Mouse (Mus musculus) Muller cell, postnatal 12 days (primary cell): ENCODE results near the gene Mrps12.
A peak's percentile ranks its signal among the peaks of the same experiment; 100 is the strongest.

Experiments used
- DNase-seq: peaks from one replicate; pipeline ENCODE4 v3.0.0-alpha.2; 2015; ENCODE audit errors: inconsistent ontology term

Mrps12 gene

DNA sequence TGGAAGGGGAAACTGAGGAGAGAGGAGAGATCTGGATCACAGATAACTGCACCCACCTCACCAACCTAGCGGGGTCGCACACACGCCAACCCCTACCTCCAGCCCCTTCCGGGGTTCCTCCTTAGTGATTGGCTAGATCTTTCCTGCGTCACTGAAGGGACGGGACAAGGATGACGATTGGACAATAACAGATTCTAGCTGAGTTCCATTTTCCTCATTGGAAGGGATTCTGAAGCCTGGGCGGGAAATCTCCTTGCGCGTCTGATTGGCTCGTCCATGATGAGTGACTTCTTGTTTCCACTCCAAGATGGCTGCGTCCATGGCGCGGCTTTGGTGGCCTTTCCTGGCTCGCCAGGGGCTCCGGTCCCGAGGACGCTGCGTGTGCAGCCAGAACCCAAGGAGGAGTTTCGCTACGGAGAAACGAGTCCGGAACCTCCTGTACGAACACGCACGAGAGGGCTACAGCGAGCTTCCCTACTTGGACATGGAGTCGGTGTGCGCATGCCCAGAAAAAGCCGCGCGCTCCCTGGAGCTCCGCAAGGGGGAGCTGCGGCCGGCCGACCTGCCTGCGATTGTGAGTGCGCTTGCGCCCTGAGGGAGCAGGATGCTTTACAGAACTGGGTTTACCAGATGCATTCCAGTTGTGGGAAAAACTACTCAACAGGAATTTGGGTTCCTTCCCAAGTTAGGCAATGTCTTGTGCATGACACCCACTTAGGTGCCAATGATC is at the start of gene Mrps12, which contains the start of gene Sars2:
Mrps12 (minus strand) TSS at position 112 of the 730 bp plus-strand sequence.
Sars2 (plus strand) TSS at position 284 of the 730 bp plus-strand sequence.
- DNase-seq = peak; percentile 99

- DNase-seq = no peak
Observed at GRCm38 (mm10) chr7:28790066-28790806, 48.6 kb upstream of the Mrps12 start.

GRCm38 (mm10) chr7:28789235-28789634 is 47.6 kb upstream of the Mrps12 start:
- no peak for DNase-seq

DNA sequence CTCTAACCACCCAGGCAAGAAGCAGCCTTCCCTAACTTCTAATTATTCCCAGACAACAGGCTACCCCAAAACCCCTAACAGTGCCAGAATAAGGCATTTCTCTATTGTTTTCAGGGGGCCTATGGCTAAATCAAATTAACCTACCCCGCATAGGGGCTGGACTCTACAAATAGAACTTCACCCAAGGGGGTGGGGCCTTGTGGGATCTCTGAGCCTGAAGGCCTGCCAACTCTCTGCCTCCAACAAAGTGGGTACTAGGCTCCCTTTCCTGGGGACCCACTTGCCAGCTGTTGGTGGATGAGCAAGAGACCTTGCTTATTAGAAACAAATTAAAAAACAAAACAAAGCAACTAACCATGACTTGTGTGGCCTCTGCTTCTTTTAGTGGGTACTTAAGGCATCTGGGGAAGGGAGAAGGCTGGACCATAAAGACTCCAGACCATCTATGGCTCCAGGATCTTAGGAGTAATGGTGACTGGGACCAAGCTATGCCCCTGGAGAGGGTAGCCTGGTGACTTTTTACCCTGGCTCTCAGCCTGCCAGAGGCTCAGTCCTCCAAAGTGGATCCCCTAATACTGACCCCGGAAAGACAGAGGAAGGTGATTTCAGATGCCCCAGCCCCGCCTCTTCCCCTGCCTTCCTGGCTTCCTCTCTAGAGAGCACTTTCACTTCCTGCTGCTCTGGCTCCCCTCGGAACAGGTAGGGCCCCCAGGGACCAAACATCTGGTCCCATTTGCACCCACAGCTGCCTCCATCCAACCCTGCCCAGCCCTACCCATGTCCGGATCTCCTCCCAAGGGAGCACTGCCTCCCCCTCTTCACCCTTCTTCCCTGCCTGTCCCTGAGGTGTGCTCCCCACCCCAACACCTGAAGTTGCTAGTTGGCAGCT is 46.9 kb upstream of the Mrps12 start, which contains the start of gene Rinl:
Rinl (plus strand) TSS at position 663 of the 889 bp plus-strand sequence.
- DNase-seq = no peak

GRCm38 (mm10) chr7:28787884-28788283 is 46.3 kb upstream of the Mrps12 start:
- DNase-seq = no peak

DNA sequence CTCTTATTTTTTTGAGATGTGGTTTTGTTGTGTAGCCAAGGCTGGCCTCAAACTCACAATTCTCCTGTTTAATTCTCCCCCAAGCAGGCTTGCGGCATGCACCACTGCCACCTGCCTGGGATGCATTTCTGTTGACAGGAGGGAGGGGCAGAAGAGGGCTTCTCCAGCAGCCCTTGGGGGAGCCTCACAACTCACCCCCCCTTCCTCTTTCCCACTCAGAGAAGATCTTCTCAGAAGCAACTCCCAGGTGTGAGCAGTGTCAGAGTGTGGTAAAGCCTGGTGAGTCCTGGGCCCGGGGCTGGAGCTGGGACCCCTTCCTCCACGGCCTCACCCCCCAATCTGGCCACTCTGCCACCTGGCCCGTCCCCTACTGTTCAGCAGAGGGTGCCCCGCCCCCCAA is 43.5 kb upstream of the Mrps12 start:
- no peak for DNase-seq

- DNase-seq = no peak
Observed at GRCm38 (mm10) chr7:28781261-28781663, 39.6 kb upstream of the Mrps12 start.

DNA sequence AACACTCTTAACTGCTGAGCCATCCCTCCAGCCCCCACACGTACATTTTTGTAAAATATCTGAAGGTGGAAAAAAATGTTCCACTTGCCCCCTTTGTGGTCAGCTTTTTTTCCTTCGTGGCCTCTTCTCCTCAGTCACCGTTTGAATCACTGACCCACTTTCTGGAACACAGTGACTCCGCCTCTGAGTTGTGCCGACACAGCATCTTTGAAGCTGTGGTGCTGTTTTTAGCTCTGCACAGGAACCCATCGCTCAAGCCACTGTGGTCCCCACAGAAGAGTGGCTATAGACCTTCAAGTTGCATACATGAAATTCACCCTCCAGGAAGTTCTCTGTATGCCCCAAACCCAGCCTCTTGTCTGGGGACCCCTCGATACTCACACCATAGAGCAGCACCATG is 39.2 kb upstream of the Mrps12 start:
- DNase-seq = no peak

GRCm38 (mm10) chr7:28780067-28780658 is 38.5 kb upstream of the Mrps12 start:
- peak; percentile 87 for DNase-seq

DNA sequence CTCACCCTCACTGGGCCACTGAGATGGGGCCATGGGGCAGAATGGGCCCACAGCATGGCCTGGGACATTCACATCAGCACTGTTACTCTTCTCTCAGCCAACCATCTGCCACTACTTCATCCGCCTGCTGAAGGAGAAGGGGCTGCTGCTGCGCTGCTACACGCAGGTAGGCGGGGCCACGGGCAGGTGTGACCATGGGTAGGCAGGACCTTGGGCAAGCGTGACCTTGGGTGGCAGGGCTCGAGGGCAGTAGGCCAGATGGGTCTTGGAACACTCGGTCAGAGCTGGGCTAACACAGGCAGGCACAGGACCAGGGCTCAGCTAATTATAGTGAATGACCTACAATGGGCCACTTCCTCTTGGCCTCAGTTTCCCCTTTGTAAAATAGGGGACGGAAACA is 37.2 kb upstream of the Mrps12 start:
- DNase-seq = no peak

GRCm38 (mm10) chr7:28775129-28775528 is 33.5 kb upstream of the Mrps12 start:
- DNase-seq = no peak

GRCm38 (mm10) chr7:28774164-28774563 is 32.5 kb upstream of the Mrps12 start:
- DNase-seq = peak; percentile 21

- no peak for DNase-seq
Observed at GRCm38 (mm10) chr7:28773163-28773562, 31.5 kb upstream of the Mrps12 start.

- peak; percentile 22 for DNase-seq
Observed at GRCm38 (mm10) chr7:28771867-28772266, 30.2 kb upstream of the Mrps12 start.

GRCm38 (mm10) chr7:28770309-28770708 is 28.7 kb upstream of the Mrps12 start:
- DNase-seq = no peak

DNA sequence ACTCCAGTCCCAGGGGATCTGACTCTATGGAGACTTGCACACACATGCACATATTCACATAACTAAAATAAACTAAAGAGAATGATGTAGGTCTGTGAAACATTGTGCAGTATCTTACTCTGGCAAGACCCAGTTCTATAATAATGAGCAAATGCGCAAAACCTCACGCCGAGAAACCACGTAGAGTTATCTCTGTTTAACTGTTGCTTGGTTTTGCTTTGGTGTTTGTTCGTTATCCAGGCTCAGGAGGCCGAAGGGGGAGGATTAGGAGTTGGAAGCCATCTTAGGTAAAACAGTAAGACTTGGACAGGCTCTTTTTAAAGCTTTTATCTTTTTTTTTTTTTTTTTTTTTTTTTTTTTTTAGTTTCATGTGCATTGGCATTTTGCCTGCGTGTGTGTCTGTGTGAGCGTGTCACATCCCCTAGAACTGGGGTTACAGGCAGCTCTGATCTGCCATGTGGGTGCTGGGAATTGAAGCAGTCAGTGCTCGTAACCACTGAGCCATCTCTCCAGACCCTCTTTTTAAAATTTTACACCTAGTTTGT is 27.9 kb upstream of the Mrps12 start:
- no peak for DNase-seq

DNA sequence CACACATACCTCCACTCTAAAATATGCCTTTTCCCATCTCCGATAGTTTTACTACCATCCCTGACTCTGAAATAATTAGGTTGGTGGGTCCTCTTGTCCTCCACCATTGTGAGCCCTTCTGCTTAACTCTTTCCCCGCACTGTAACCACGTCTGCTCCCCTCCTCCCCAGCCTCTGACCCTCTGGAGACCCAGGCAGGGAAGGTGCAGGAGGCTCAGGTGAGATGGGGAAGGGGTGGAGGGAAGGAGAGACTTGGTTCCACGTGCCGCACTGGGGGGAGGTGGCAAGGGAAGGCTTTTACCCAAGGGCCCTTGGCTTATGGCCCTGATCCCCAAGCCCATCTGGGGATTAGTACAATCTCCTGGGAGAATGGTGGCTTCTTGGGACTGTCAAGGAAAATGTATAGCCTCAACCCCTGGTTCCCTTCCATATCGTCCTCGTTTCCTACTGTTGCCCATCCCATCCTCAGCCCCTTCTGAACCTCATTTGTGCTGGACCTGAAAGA is 25.9 kb upstream of the Mrps12 start, which contains the start of gene Nfkbib:
Nfkbib (minus strand) TSS at position 51 of the 504 bp plus-strand sequence.
- DNase-seq = no peak

GRCm38 (mm10) chr7:28766910-28767309 is 25.3 kb upstream of the Mrps12 start:
- DNase-seq = peak; percentile 30

GRCm38 (mm10) chr7:28766173-28766879 is 24.7 kb upstream of the Mrps12 start, which contains the start of gene Sirt2:
Gene Sirt2 (plus strand): TSS chr7:28766735.
- peak; percentile 98 for DNase-seq

DNA sequence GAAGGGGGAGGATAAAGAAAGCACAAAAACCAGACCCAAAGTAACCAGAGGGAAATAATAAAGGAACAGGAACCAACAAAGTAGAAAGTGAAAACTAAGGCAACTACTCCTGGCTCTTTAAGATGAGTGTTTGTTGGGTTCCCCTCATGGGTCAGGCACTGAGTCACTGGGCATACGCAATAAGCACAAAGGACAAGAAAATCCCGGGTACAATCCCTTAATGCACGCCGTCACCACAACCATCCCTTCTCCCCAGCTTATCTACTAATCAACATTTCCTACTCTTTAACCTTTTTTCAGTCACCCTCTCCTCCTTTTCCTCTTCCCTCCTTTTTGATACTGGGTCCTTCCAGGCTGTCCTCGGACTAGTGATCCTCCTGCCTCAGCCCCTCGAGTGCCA is 23.6 kb upstream of the Mrps12 start:
- no peak for DNase-seq
